Mouse (Mus musculus): Measurements from ENCODE around the gene Gm5150. TPM values are rescaled to one million over a fixed set of nuclear protein-coding genes. Genes with fewer than 3 reads are reported as not detected.
A peak's percentile ranks its signal among the peaks of the same experiment; 100 is the strongest.
"Not testable (repeated sequence)": the region's sequence is repeated elsewhere in the genome, so short reads cannot be mapped to it uniquely, and the experiment has no call there.

The Gm5150 gene
- not detected for total RNA-seq (2021)

DNA sequence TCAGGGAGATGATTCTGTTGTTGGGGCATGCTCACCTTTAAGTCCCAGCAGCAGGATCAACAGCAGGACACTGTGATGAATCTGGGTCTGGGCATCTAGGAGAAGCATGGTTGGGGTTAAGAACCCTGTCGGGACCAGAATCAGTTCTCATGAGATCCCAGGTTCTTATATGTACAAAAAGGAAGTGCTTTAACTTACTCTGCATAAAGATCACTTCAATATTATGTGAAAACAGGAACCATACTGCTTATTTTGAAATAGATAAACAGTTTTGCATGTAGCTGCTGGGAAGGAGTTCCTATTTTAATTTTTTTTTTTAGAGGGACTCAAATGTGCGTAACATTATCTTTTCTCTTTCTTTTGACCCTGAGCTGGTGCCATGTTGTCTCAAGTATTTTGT, at the start of gene Gm5150:
TSS of gene Gm5150 (minus strand) at position 223 of the 400 bp plus-strand sequence.
- intact Hi-C loops (cut with DNase I) = no loop called here
- no peak for DNase-seq

DNA sequence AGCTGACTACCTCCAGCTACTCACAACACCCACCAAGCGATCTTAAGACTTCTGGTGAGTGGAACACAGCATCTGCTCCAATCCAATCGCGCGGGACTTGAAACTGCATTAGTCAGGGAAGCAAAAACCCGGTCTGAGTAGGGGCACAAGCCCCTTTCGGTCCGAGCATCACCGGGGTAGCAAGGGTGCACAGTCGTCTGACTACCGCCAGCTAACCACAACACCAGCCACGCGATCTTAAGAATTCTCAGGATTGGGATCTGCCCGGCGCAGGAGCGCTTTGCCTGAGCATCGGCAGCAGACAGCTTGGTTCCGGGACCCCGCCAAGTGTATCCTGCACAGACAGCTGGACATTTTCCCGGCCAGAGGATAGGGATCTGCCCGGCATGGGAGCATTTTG, 45.5 kb upstream of the Gm5150 start:
- intact Hi-C loops (cut with DNase I); DNase-seq: not testable (repeated sequence)

DNA sequence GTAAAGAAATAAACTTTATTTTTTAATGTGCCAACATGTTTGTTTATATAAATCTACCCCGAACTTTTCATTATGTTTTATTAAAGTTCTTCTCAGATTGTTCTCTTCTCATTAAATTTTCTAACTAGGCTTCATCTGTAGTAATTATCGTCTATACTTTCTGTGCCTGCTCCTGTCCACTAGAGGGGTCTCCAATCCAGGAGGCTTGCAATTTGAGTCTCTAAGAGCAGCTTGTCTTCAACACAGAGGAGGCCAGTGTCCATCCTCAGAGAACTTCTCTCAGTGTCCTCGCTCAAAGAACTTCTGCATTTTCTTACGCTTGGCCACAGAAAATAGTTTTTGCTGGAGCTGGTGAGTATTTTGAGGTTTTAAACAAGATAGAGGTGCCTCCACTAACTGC, 41.1 kb upstream of the Gm5150 start:
- intact Hi-C loops (cut with DNase I) = no loop called here
- DNase-seq = no peak

DNA sequence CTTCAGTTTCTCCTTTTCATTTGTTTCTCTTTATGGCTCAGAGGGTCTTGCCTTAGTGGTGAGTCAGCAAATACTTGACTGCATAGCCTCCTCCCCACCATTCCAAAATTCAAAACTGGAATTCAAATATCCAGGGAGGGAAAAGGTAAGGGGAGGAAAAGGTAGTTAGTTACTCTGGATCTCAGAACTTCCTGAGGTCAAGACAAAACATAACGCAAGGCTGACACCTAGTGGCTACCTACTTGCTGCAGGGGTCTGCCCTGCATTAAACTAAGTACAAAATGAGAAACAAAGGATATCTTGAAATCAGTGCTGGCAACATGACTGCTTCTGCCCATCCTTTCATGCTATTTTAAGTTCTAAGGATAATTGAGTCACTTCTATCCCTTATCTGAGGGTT, 37.1 kb upstream of the Gm5150 start:
- intact Hi-C loops (cut with DNase I) = no loop called here
- peak; percentile 9 for DNase-seq

DNA sequence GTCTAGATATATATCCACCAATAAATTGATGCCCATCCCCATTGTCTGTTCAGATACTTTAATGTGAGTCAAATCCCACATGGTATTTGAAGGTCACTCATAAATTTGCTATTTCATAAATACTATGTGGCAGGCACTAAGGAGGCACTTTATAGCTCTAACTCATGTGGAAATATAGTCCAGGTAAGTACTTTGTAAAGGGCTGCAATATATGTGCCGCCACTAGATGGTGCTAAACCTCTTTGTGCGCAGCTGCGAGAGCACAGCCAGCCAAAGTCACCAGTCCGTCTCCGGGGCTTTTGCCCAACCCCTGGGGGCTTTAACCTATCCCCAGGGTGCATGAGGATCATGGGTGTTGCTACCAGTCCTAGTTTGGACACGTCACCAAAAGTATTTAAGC, 18.8 kb upstream of the Gm5150 start:
- intact Hi-C loops (cut with DNase I) = not testable (repeated sequence)
- DNase-seq = peak; percentile 30

DNA sequence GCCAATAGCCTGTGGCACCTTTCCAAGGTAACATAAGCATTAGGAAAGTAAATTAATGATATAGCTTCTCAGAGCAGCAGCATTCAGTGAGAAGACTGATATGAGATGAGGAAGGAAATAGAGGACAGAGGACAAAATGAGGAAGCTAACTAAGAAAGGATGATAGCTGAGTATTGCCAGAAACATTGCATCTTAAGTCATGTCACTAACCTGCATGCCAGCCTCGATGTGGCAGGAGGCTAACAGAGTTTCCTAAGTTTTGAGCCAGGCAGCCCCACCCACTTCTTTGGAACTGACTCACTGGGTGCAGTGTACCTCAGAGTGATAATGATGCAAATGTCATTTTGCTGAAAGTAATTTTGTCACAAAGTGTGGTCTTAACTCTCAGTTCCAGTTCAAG, 16.0 kb upstream of the Gm5150 start:
- intact Hi-C loops (cut with DNase I) = no loop called here
- no peak for DNase-seq

DNA sequence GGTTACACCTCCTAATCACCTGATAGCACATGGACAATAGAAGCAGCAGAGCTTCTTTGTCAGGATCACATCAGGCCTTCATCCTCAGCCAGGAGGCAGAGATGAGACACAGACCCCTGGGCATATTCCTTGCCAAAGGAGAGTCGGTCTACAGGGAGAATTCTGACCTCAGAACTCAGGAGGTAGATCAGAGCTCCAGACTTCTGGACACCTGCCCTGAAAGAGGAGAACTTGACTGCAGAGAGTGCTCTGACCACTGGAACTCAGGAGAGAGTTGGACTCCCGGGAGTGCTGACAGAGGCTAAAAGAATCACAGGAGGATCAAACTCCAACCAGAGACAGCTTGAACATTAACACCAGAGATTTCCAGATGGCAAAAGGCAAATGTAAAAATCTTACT, 8.2 kb upstream of the Gm5150 start:
- intact Hi-C loops (cut with DNase I); DNase-seq: not testable (repeated sequence)

DNA sequence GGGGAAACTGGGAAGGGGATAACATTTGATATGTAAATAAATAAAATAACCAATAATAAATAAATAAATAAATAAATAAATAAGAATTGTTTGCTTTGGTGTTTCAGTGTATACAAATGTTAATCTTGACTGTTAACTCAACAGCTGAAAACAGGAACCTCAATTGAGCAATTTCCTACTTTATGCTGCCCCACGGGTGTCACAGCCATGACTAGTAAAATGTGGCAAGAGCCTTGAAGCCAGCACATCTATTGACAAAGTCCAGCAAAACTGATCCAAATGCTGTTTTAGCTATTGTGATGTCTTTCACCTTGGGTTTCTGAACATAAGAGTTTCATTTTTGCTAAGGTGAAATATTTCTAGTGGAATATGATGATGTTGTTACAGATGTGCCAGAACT, 1.6 kb upstream of the Gm5150 start:
- intact Hi-C loops (cut with DNase I) = no loop called here
- DNase-seq = no peak

DNA sequence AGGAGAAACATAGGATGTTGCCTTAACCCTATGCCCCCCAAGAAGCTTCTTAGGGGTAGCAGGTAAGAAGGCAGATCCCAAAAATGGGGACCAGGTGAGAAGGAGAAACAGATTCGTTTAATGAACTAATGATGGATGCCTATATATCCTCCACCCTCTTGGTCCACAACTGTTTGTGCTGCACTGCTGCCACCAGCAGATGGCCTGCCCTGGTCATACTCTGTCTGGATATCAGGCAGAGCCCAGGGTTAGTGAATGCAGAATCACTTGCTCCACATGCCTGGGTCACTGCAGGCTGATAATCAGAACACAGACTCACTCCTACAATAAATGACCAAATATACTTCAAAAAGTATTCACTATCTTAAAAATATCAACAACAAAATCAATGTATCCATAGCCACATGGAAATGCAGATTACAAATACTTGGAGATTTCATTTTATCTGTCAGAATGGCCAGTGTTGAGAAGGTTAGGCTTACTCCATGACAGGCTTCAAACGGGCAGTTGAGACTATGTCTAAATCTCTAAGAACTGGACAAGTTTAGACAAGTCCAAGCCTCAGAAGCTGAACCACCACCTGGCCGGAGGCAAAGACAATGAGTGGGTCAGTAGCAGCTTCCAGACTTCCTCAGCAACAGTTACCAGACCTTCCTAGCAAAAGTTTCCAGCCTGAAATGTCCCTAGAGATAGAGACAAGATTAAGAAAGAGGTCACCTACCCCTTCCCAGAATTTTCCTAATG, 2.2 kb downstream of the Gm5150 start:
- intact Hi-C loops (cut with DNase I) = no loop called here
- no peak for DNase-seq

DNA sequence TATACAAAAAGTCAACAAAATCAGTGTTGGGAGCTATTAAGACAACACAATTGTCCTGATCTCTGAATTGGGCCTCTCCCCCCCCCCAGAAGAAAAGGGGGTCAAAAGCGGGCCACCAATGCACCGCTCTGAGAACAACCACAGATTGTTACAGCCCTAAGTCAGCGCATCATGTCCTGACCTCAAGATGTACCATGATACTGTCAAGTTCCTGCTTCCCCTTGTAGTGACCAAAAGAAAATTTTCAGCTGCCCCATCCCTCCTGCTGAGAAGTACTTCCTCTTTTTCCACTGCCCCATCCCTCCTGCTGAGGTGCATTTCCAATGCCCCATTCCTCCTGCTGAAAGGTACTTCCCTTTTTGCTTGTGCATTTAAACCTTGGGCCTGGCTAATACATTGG, 6.8 kb downstream of the Gm5150 start:
- intact Hi-C loops (cut with DNase I) = not testable (repeated sequence)

DNA sequence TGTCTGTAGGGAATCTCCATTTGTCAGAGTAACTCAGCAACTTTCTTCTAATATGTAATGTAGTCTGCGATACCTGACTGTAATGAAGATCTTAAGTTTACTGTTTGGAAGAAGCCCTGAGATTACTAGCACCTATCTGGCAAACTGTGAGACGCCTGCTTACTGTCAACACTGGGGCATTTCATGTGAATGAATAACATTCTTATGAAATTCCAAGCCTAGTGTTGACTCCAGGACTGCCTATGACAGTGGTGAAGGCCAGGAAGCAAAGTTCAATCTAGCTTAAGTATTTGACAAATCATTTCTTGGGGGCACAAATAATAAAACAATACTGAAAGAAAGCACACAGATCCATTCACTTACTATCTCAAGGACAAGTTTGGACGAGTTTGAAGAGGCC, 24.0 kb downstream of the Gm5150 start:
- DNase-seq = no peak
- intact Hi-C loops (cut with DNase I) = no loop called here

More for the DNA sequence above, 6.8 kb downstream of the Gm5150 start:
- DNase-seq = not testable (repeated sequence)

DNA sequence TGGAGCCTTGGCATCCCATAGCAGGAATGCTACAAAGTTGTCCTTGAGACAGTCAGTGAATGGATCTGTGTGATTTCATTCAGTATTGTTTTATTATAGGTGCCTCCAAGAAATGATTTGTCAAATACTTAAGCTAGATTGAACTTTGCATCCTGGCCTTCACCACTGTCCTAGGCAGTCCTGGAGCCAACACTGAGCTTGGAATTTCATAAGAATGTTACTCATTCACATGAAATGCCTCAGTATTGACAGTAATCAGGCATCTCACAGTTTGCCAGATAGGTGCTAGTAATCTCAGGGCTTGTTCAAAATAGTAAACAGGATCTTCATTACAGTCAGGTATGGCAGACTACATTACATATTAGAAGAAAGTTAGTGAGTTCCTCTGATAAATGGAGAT, 49.3 kb downstream of the Gm5150 start:
- intact Hi-C loops (cut with DNase I) = no loop called here
- DNase-seq = no peak

Small RNA genes lying within 50 kb of the gene (microRNA-seq; reads per million reads assigned to microRNA genes)
- not detected for gene Gm24694

Other genes with a start within 250 kb of the Gm5150 start
- gene Sirpb1c, start 157.9 kb downstream of the Gm5150 start, total RNA-seq (2021) = under 1 TPM in 1 of 2 experiments, not detected in 1; 0.18 TPM

Data from left cerebral cortex, postnatal 4 days (tissue).